Mouse (Mus musculus) urinary bladder, postnatal 36 days (tissue): ENCODE data around the gene Rxrb.
A peak's percentile ranks its signal among the peaks of the same experiment; 100 is the strongest.

ENCODE experiments used
- DNase-seq, 2 experiments: peaks; one replicate each; pipeline ENCODE4 v3.0.0; 2022; ENCODE audit warnings: low spot score in 2 of 2, mixed read lengths in 1 of 2

The Rxrb gene

DNA sequence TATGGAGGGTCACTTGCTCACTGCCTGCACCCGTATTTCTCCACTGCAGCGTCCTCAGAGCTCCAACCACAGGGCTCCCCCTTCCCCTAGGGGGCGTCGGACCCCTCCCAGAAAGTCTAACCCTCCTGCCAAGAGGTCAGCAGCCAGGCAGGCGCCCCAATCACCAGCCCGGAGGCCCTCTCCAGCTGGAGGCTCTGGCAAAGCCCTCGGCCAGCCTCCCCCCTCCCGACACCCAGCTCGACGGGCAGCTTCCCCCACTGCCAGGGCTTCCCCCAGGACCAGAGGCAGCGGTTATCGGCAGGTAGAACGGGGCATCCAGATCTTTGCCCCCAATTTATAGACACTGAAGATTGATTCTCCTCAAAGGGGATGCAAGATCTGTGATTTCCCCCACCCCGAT lies 14.3 kb downstream of the Rxrb start:
- DNase-seq: no peak

DNA sequence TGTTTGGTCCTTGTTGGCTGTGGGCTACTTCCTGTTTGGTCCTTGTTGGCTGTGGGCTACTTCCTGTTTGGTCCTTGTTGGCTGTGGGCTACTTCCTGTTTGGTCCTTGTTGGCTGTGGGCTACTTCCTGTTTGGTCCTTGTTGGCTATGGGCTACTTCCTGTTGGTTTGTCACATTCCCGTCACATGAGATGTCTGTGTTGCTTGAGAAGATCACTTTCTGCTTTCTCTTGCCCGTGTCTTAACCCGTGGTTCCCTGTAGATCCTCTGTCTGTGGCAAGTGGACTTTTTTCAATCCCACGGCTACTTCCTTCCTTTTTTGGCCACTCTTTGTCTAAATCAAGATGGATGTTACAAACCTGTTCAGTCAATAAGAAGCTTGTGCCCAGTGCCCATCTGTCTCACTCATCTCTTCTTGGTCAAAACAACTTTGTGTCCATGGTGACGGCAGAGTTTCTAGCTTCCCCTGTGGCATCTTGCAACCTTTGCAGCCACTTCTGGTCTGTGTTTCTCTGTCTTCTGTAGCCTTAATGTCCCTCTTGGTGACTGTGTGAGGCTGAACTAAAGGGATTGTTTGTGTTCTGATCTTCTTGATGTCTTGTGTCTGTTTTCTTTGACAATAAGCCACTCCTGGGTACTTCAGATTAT lies 15.9 kb downstream of the Rxrb start:
- DNase-seq: no peak

DNA sequence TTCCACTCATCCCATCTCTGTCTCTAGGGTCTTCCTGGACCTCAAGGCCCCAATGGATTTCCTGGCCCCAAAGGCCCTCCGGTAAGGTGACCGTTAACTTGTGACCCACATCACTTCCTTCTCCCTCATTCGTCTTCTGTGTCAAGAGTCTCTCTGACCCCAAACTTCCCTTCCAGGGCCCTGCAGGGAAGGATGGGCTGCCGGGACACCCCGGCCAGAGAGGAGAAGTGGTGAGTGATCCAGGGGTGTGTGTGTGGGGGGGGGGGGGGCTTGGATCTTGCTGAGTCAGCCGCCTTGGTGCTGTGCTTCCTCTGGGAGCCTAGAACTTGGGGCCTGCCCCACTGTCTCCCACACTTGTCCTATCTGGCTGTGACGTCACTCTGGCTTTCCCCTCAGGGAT lies 25.6 kb downstream of the Rxrb start:
- no peak for DNase-seq

DNA sequence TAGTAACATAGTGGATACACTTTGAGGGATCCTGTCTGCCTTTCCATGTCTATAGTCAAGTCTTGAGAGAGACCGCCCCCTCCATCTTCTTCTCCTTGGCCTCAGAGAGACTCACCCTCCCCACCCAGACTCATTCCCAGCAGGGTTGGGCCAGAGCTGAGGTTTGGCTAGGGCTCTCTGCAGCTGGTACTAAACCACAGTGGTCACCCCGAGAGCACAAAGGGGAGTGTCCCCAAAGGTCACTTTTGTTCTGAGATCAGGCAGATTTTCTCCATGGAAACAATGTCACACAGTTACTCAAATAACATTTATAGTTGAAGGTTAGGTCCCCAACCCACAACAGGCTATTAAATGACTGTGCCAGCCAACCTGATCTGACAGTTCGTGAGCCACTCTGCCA lies 37.3 kb downstream of the Rxrb start:
- no peak for DNase-seq

DNA sequence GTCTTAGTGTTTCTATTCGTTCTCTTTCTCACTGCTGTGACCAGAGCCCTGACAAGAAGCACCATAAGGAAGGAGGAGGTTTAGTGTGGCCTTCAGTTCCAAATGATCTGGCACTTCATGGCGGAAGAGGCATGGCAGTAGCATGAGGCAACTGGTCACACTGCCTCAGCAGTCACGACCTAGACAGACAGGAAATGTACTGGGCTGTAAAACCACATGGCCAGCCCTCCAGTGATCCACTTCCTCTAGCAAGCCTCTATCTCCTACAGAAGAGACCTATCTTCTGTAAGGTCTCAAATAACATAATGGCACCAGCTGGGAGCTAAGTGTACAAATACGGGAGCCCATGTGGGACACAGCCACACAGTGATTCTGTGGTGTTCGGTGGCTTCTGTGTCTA lies 40.5 kb downstream of the Rxrb start:
- no peak for DNase-seq

DNA sequence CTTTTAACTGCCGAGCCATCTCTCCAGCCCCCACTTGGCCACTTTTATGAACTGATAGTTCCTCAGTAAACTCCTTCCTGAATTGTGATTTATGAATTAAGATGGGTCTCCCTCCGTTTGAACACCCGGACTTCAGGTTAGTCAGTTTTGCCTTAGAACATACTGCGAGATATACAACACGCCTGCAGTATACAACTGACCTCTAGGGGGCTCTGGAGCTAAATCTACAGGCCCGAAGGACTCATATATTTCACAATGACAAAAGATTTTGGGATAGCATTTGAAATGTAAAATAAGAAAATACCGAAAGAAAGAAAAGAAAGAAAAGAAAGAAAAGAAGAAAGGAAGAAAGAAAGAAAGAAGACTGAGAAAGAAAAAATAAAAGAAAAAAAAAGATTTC lies 43.7 kb downstream of the Rxrb start:
- DNase-seq: peak; percentile 50 to 62

DNA sequence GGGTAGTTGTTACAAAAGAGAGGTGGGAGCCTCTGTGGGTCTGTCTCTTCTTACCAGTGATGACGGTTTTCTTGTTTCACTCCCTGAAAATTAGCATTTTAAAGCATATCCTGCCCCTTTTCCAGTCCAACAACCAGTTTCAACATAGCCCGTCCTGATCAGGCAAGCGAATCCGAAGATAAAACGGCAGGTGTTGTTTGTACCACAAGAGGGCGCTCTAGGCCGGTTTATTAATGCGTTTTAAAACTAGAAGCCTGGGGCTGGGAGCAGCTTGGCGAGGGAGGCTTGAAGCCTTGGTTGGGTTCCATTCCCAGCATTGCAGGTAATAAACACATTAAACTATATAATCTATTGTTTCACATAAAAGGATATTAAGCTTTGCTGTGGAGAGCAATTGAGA lies 45.9 kb downstream of the Rxrb start:
- DNase-seq: peak; percentile 35 to 63

DNA sequence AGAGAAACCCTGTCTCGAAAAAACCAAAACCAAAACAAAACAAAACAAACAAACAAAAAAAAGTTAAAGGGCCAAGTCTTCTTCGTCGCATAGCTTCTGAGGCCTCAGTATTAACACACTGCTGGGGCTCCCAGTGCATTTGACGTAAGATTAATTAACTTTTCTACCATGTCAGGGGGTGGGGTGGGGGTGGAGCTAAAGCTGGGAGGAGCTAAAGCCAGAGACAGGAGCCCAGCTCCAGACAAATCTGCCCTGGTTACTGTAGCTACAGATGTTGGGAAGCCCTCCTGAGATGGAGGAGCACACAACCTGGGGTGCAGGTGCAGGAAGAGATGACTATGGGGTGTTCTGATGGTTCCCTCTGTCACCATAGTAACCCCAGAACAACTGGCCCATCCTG lies 46.5 kb downstream of the Rxrb start:
- no peak for DNase-seq

DNA sequence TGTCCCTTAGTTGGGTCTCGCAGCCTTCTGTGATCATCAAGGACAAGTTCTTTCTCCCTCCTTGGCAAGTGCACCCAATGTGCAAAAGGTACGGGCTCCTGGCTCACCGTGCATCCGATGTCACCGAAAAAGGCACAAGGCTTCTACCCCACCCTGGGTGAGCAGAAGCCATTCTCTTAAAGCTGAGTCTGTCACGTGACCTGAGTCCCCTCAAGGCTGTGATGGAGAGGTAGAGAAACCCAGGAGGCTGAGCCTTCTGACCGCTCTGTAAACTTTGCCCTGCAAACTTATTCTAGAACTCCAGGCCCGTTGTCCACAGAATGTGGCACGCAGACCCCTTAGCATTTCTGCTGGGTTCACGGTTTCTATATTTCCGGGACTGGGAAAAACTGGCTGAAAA lies 47.4 kb downstream of the Rxrb start:
- DNase-seq: no peak

DNA sequence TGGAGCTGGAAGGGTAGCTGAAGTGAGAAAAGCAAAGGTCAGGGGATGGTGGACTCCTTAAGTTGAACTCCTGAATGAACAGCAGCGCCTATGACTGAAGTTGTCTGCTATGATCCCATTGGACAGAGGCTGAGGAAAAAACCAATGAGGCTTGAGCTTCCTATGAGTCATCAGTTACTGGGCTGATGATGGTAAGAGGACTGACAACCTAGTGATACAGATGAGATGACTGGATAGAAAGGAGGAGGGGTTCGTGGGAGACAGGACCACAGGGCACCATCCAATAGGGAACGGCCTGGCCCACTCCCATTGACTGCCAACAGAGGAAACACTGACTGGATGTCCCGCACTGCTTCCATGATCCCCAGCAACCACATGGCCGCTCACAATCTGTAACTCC lies 48.0 kb downstream of the Rxrb start:
- DNase-seq: no peak

DNA sequence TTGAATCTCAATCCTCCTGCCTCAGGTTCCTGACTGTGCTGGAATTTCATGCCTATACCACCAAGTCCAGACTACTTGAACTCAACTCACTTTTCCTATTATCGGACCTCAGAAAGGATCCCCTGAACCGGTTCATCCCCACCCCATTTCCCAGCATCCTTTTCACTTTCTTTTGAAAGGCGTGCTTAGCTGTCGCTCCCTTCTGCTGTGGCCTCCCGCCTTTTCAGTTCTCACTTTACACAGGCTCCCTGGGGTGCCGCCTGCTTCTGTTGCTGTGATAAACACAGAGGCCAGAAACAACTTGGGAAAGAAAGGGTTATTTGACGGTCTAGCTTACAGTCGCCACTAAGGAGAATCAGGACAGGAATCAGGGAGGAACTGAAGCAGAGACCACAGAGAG lies 51.5 kb downstream of the Rxrb start:
- DNase-seq: no peak

DNA sequence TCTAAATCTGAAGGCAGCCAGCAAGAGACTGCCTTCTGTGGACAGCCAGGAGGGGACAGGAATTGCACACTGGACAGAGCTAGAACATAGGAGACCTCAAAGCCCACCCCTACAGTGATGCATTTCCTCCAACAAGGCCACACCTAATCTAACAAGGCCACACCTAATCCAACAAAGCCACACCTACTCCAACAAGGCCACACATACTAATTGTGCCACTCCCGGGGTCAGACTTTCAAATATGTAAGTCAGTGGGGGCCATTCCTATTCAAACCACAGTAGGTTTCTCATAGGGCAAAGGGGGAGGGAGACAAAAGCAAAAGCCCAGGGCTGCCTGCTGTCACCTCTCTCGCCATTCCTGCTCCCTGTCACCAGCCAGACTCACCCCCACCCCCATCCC lies 55.8 kb downstream of the Rxrb start:
- no peak for DNase-seq
